ENCODE assay signal across 8 mouse cellular contexts in the genomic region with DNA sequence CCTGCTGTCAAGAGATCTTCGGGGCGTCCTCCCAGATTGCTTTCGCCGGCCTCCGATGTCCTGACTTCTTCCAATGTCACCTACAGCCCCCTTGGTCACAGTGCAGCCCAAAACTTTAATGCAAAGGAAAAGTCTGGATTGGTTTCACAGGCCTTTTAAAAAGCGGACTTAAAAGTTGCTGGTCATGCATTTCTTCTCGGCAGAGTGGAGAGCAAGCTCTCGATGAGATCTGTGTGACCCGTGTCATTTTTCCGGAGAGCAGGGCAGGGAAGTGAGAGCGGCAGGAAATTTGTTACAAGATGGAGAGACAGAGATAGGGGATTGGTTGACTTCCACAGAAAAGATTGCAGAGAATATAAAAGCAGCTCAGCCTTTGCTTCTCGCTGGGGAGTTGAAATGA. TPM values are rescaled to one million over a fixed set of nuclear protein-coding genes. Genes with fewer than 3 reads are reported as not detected.
A peak's percentile ranks its signal among the peaks of the same experiment; 100 is the strongest.
DNase-seq lines count a peak whose midpoint lies in the region; ATAC-seq lines count a peak whose summit lies in the region.

No protein-coding gene starts in this region.

- WGBS in heart, embryonic 10.5 days = under 1% methylated on average over 12 of the region's 12 CpGs
- under 1% methylated on average over 12 of the region's 12 CpGs for WGBS in midbrain, embryonic 14.5 days

- no peak for ATAC-seq in midbrain, embryonic 14.5 days (ENCODE audit: low FRiP score, low TSS enrichment)

- H3K4me3 ChIP-seq in heart, embryonic 10.5 days = peak overlapping the region; percentile 75
- peak overlapping the region; percentile 94 for H3K4me3 ChIP-seq in midbrain, embryonic 14.5 days (replicated peaks; ENCODE audit: low read depth, low read length)

- H3K27ac ChIP-seq in heart, embryonic 10.5 days = peak overlapping the region; percentile 94
- H3K27ac ChIP-seq in midbrain, embryonic 14.5 days (replicated peaks; ENCODE audit: low read depth, low read length) = peak overlapping the region; percentile 94; the same call in 1 of the 2 replicates

- H3K9ac ChIP-seq in midbrain, embryonic 14.5 days (replicated peaks; ENCODE audit: low read length) = peak overlapping the region; percentile 86

- no peaks in the 10 kb centered on the region for H3K27me3 ChIP-seq in heart, embryonic 10.5 days (ENCODE audit: insufficient read depth, poor library complexity, severe bottlenecking)
- no peaks in the 10 kb centered on the region for H3K27me3 ChIP-seq in midbrain, embryonic 14.5 days (ENCODE audit: control insufficient read depth, insufficient read depth, low read length)

- H3K4me2 ChIP-seq in midbrain, embryonic 14.5 days (ENCODE audit: low read length) = peak overlapping the region; percentile 86

- no peaks in the 10 kb centered on the region for H3K9me3 ChIP-seq in heart, embryonic 10.5 days
- no peaks in the 10 kb centered on the region for H3K9me3 ChIP-seq in midbrain, embryonic 14.5 days (ENCODE audit: control insufficient read depth, low read length)

- H3K36me3 ChIP-seq in heart, embryonic 10.5 days = peaks cover 10% of the 10 kb centered on the region
- 0 out of 2 replicates have a peak, but pooled peaks cover 2% of the 10 kb centered on the region for H3K36me3 ChIP-seq in midbrain, embryonic 14.5 days (ENCODE audit: control insufficient read depth, insufficient read depth, low read length)

- peak; percentile 12 for DNase-seq in embryo, embryonic 11 days
- no peak for DNase-seq in embryo, embryonic 10 days (ENCODE audit: low spot score)
- peak; percentile 29 for DNase-seq in adrenal gland, postnatal 14 days
- no peak for DNase-seq in heart, embryonic 10.5 days (ENCODE audit: low spot score)
- DNase-seq in kidney, postnatal 4 days = peak; percentile 22 to 32
- peak; percentile 20 for DNase-seq in midbrain, embryonic 14.5 days
- DNase-seq in urinary bladder, adult 2 months (ENCODE audit: low spot score) = no peak
- no peak for DNase-seq in urinary bladder, postnatal 14 days (ENCODE audit: low spot score)

- peaks cover 23% of the 10 kb centered on the region for H3K4me1 ChIP-seq in heart, embryonic 10.5 days
- peaks cover 32% of the 10 kb centered on the region for H3K4me1 ChIP-seq in midbrain, embryonic 14.5 days (ENCODE audit: control insufficient read depth, insufficient read depth, low read length)

RNA-seq across cellular contexts. Expression of a gene that starts 0.9 kb away (rescaled TPM):
- total RNA-seq in adrenal gland, postnatal 14 days (2021) = 57.5 and 67.3 TPM in 2 replicates
- polyA plus RNA-seq in heart, embryonic 10.5 days (2016; fragmentation: Nextera tagmentation; extraction: Ambion mirVana) = 40.5 and 43.1 TPM in 2 replicates
- polyA plus RNA-seq in midbrain, embryonic 14.5 days (2014; fragmentation: Nextera tagmentation; extraction: Ambion mirVana) = 19.6 and 27.6 TPM in 2 replicates
- polyA plus RNA-seq in urinary bladder, adult 2 months (2012; rRNA removed) = 62.8 and 74.9 TPM in 2 replicates

RNA-seq across cellular contexts. Expression of a gene that starts 18.5 kb away (rescaled TPM):
- 22.8 and 25.3 TPM in 2 replicates for total RNA-seq in adrenal gland, postnatal 14 days (2021)
- polyA plus RNA-seq in heart, embryonic 10.5 days (2016; fragmentation: Nextera tagmentation; extraction: Ambion mirVana) = 63.0 and 76.3 TPM in 2 replicates
- 31.1 and 33.9 TPM in 2 replicates for polyA plus RNA-seq in midbrain, embryonic 14.5 days (2014; fragmentation: Nextera tagmentation; extraction: Ambion mirVana)
- polyA plus RNA-seq in urinary bladder, adult 2 months (2012; rRNA removed) = 22.0 and 24.5 TPM in 2 replicates

RNA-seq across cellular contexts. Expression of a gene that starts 49.2 kb away (rescaled TPM):
- not detected in 2 replicates for total RNA-seq in adrenal gland, postnatal 14 days (2021)
- not detected in 2 replicates for polyA plus RNA-seq in heart, embryonic 10.5 days (2016; fragmentation: Nextera tagmentation; extraction: Ambion mirVana)
- polyA plus RNA-seq in midbrain, embryonic 14.5 days (2014; fragmentation: Nextera tagmentation; extraction: Ambion mirVana) = 3.1 and 4.7 TPM in 2 replicates
- polyA plus RNA-seq in urinary bladder, adult 2 months (2012; rRNA removed) = not detected in 2 replicates

Comparison
In these comparisons a context has a peak if more than half of its experiments do, and no peak if none do; other contexts are left out.
1. DNase-seq: peak in embryo, embryonic 11 days (single experiment), adrenal gland, postnatal 14 days (single experiment), kidney, postnatal 4 days (2 of 2) and midbrain, embryonic 14.5 days (single experiment); none in embryo, embryonic 10 days (single experiment), heart, embryonic 10.5 days (single experiment), urinary bladder, adult 2 months (single experiment) and urinary bladder, postnatal 14 days (single experiment).